Mouse (Mus musculus) bone marrow macrophage, adult 2 months (primary cell): ENCODE data around the gene Rtn1.

ENCODE experiments used
- CTCF ChIP-seq: IDR thresholded peaks from 2 replicates; pipeline ENCODE4 v1.5.1; 2012; ENCODE audit warnings: low read depth, mild to moderate bottlenecking, low read length, moderate library complexity
- POLR2A ChIP-seq: IDR thresholded peaks from 2 replicates; pipeline ENCODE4 v1.6.1; 2012; ENCODE audit warnings: mild to moderate bottlenecking, low read depth, low read length, borderline replicate concordance

DNA sequence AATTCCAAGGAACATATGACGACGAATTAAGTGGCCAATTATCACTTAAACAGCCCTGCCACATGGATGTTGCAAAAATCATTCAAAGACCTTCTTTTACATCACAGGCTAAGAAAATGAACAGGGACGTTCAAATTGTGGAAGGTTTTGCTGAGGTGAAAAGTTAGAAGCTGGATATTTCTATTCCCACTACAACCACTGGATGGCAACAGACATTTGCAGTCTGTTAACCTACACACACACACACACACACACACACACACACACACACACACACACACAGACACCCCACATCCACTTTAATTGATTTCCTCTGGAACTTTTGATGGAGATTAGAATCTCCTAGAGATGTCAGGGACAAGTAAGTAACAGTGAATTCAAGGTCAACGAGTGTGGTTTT is 117.6 kb downstream of the Rtn1 start:
- no peak for TF ChIP-seq CTCF
- TF ChIP-seq POLR2A, result no peak
